Mouse (Mus musculus) liver, embryonic 14 days (tissue): ENCODE measurements around the gene Hlx. TPM values are rescaled to one million over a fixed set of nuclear protein-coding genes. Genes with fewer than 3 reads are reported as not detected.

Experiments used
- polyA plus RNA-seq: library from polyadenylated mRNA; depleted of rRNA; stranded (reverse); fragments of >200 nt; gene quantifications from 2 replicates; pipeline ENCODE4 v1.2.3, GENCODE M21; 2012; rRNA removed

Hlx gene
- polyA plus RNA-seq: 2.2 and 2.7 TPM in 2 replicates

DNA sequence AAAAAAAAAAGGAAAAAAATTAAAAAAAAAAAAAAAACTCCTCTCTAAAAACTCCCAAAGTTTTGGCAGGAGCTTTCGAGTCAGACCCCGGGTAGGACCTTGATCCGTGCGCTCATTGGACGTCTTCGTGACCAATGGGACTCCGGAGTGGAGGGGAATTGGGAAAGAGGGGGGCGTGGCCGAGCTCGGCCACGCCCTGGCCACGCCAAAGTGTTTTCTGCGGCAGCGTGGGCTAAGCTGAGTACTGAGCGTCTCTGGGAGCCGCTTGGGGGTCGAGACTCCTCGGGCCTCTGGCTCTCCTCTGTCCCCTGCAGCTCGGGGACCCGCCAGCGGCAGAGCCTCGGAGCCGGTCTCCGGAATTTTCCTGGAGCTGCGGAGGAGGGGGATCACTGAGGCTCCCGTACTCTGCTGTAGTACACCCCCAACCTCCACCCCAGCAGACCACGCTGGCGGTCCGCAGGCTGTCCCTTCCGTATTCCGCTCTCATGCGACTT is at the start of gene Hlx:
Hlx (minus strand) TSS at position 64 of the 494 bp plus-strand sequence.

Other genes with a start within 250 kb of the Hlx start
- gene Marc1, start 78.7 kb upstream of the Hlx start, polyA plus RNA-seq: 9.7 and 10.6 TPM in 2 replicates
- gene Marc2, start 113.8 kb upstream of the Hlx start, polyA plus RNA-seq: 53.1 and 72.2 TPM in 2 replicates
- gene C130074G19Rik, start 150.6 kb upstream of the Hlx start, polyA plus RNA-seq: 8.1 and 8.2 TPM in 2 replicates